Mouse (Mus musculus) intestine, postnatal 0 days (tissue): ENCODE data around the gene Dnajb2. TPM values are rescaled to one million over a fixed set of nuclear protein-coding genes. Genes with fewer than 3 reads are reported as not detected.

Experiments used
- ATAC-seq: fragments of 200-750 bp; cut with Nextera tagmentation; 2 replicates; pipeline ENCODE4 v1.8.0; 2017; ENCODE audit warnings: mild to moderate bottlenecking, moderate TSS enrichment, moderate library complexity
- H3K27ac ChIP-seq: fragments of 300-500 bp; sonication (generic); 2 replicates; pipeline ENCODE4 v1.5.1; 2014; ENCODE audit warnings: mild to moderate bottlenecking, low read depth, low read length, moderate library complexity
- H3K27me3 ChIP-seq: fragments of 300-500 bp; sonication (generic); replicated peaks from 2 replicates; pipeline ENCODE4 v1.6.1; 2014; ENCODE audit warnings: low read length, mixed read lengths; ENCODE audit not compliant: control insufficient read depth, insufficient read depth
- H3K36me3 ChIP-seq: fragments of 300-500 bp; sonication (generic); 2 replicates; pipeline ENCODE4 v1.6.1; 2014; ENCODE audit warnings: mild to moderate bottlenecking, moderate library complexity; ENCODE audit not compliant: control insufficient read depth, insufficient read depth
- H3K4me1 ChIP-seq: fragments of 300-500 bp; sonication (generic); replicated peaks from 2 replicates; pipeline ENCODE4 v1.6.1; 2014; ENCODE audit warnings: antibody characterized with exemption, low read length, mixed read lengths; ENCODE audit not compliant: control insufficient read depth, insufficient read depth
- H3K4me2 ChIP-seq: fragments of 300-500 bp; sonication (generic); replicated peaks from 2 replicates; pipeline ENCODE4 v1.6.1; 2014; ENCODE audit warnings: low read depth, mild to moderate bottlenecking, moderate library complexity
- H3K4me3 ChIP-seq: fragments of 300-500 bp; sonication (generic); 2 replicates; pipeline ENCODE4 v1.5.1; 2014; ENCODE audit warnings: low read depth, low read length
- H3K9ac ChIP-seq: fragments of 300-500 bp; sonication (generic); 2 replicates; pipeline ENCODE4 v1.6.1; 2014; ENCODE audit warnings: mild to moderate bottlenecking, low read depth, low read length
- H3K9me3 ChIP-seq: fragments of 300-500 bp; sonication (generic); 2 replicates; pipeline ENCODE4 v1.6.1; 2016; ENCODE audit warnings: mixed run types; ENCODE audit not compliant: control insufficient read depth
- CTCF ChIP-seq: sonication (generic); IDR thresholded peaks from 2 replicates; pipeline ENCODE4 v1.5.1; 2016; ENCODE audit warnings: low read depth, mild to moderate bottlenecking, control low read depth, antibody characterized with exemption, moderate library complexity
- WGBS: fragments of 180-500 bp; shearing (Covaris S2); extraction: QIAGEN DNeasy Blood & Tissue Kit; methylation state at CpG from one replicate; pipeline ENCODE4 v1.1.7; 2014; 5-methylcytosine and 5-hydroxymethylcytosine counted together
- polyA plus RNA-seq: library from polyadenylated mRNA; unstranded; fragments of >200 nt; fragmentation: Nextera tagmentation; extraction: Ambion mirVana; gene quantifications from 2 replicates; pipeline ENCODE4 v1.2.1, GENCODE M21; 2015

The Dnajb2 gene
- polyA plus RNA-seq, 1 experiment from 2014 or later = 11.4 TPM

- no peak for TF ChIP-seq CTCF
- Histone ChIP-seq H3K9ac (no peak overlapping the region), H3K27ac (no peak overlapping the region), H3K4me1 (no peaks in the 10 kb centered on the region), H3K9me3 (no peaks in the 10 kb centered on the region), H3K4me2 (no peak overlapping the region), H3K4me3 (no peak overlapping the region), H3K27me3 (peaks cover 37% of the 10 kb centered on the region), H3K36me3 (no peaks in the 10 kb centered on the region)
- no peak for ATAC-seq
Measured at GRCm38 (mm10) chr1:75261278-75261677, 25.1 kb downstream of the Dnajb2 start.

- Histone ChIP-seq H3K9ac (no peak overlapping the region), H3K9me3 (no peaks in the 10 kb centered on the region), H3K36me3 (no peaks in the 10 kb centered on the region), H3K27me3 (peaks cover 37% of the 10 kb centered on the region), H3K4me3 (no peak overlapping the region; the same call in 1 of the 2 replicates), H3K27ac (no peak overlapping the region), H3K4me1 (no peaks in the 10 kb centered on the region), H3K4me2 (0 out of 2 replicates have a peak overlapping the region, but pooled peaks have one; percentile 6)
- no peak for TF ChIP-seq CTCF
- ATAC-seq = peak; percentile 16; the same call in 1 of the 2 replicates
- 2% methylated on average over 39 of the region's 40 CpGs for WGBS
Measured at GRCm38 (mm10) chr1:75262969-75263951, 27.1 kb downstream of the Dnajb2 start.

- no peaks in the 10 kb centered on the region for H3K36me3 ChIP-seq
- no peak within 1 kb of the TSS for H3K4me2 ChIP-seq
- TF ChIP-seq CTCF = no peak
- no peaks in the 10 kb centered on the region for H3K9me3 ChIP-seq
- no peak within 1 kb of the TSS for H3K9ac ChIP-seq
- no peaks in the 10 kb centered on the region for H3K4me1 ChIP-seq
- ATAC-seq = no peak
- H3K27me3 ChIP-seq = peaks cover 40% of the 10 kb centered on the region
- 12% methylated on average over 31 of the region's 32 CpGs for WGBS
- peak within 1 kb of the TSS; percentile 11; the same call in 1 of the 2 replicates for H3K4me3 ChIP-seq
- no peak within 1 kb of the TSS for H3K27ac ChIP-seq
Measured at GRCm38 (mm10) chr1:75264091-75264880, 28.1 kb downstream of the Dnajb2 start, which contains the start of gene Ptprn. Ptprn (minus strand) TSS chr1:75264502.

GRCm38 (mm10) chr1:75277195-75278188, 41.3 kb downstream of the Dnajb2 start:
- TF ChIP-seq CTCF = no peak
- no peak overlapping the region for H3K4me2 ChIP-seq
- H3K27ac ChIP-seq = no peak overlapping the region
- ATAC-seq = no peak
- no peak overlapping the region for H3K4me3 ChIP-seq
- H3K4me1 ChIP-seq = no peaks in the 10 kb centered on the region
- 6% methylated on average over 23 of the region's 23 CpGs for WGBS
- no peaks in the 10 kb centered on the region for H3K36me3 ChIP-seq
- H3K27me3 ChIP-seq = peaks cover 15% of the 10 kb centered on the region
- no peaks in the 10 kb centered on the region for H3K9me3 ChIP-seq
- no peak overlapping the region for H3K9ac ChIP-seq

- no peak within 1 kb of the TSS for H3K9ac ChIP-seq
- H3K4me1 ChIP-seq = no peaks in the 10 kb centered on the region
- H3K9me3 ChIP-seq = no peaks in the 10 kb centered on the region
- WGBS = 10% methylated on average over 13 of the region's 13 CpGs
- H3K27ac ChIP-seq = no peak within 1 kb of the TSS
- TF ChIP-seq CTCF = no peak
- no peak within 1 kb of the TSS for H3K4me3 ChIP-seq
- H3K4me2 ChIP-seq = no peak within 1 kb of the TSS
- H3K27me3 ChIP-seq = peaks cover 15% of the 10 kb centered on the region
- no peak for ATAC-seq
- no peaks in the 10 kb centered on the region for H3K36me3 ChIP-seq
Measured at GRCm38 (mm10) chr1:75278228-75278627, 42.0 kb downstream of the Dnajb2 start, which contains the start of gene Resp18. Resp18 (minus strand) TSS chr1:75278415.
